Mouse (Mus musculus): ENCODE measurements around the gene Gpat2.

GRCm38 (mm10) chr2:127482533-127482911, 57.5 kb downstream of the Gpat2 start:
- TF ChIP-seq POLR2AphosphoS5 (IDR thresholded peaks at IDR 0.05; ENCODE audit: insufficient replicate concordance, low read depth, low read length) (no peak), CTCF (IDR thresholded peaks at IDR 0.05; ENCODE audit: low read depth, low read length) (no peak), GATA1 (IDR thresholded peaks at IDR 0.05; ENCODE audit: borderline replicate concordance, low read length) (no peak), GATA2 (IDR thresholded peaks at IDR 0.05; ENCODE audit: borderline replicate concordance, low read depth, low read length) (no peak), TAL1 (conservative IDR thresholded peaks at IDR 0.05; ENCODE audit: low read depth, low read length) (no peak)

All from G1E (cell line).